Mouse (Mus musculus) frontal cortex, adult 2 months (tissue): ENCODE measurements around the gene Pyroxd2. TPM values are rescaled to one million over a fixed set of nuclear protein-coding genes. Genes with fewer than 3 reads are reported as not detected.
A peak's percentile ranks its signal among the peaks of the same experiment; 100 is the strongest.
"Not testable (repeated sequence)": the region's sequence is repeated elsewhere in the genome, so short reads cannot be mapped to it uniquely, and the experiment has no call there.

Experiments used
- DNase-seq, 2 experiments: peaks; one replicate each; pipeline ENCODE4 v3.0.0; 2022; ENCODE audit warnings: low spot score in 1 of 2; ENCODE audit errors: extremely low spot score in 1 of 2
- polyA plus RNA-seq: library from polyadenylated mRNA; depleted of rRNA; stranded (reverse); fragments of >200 nt; gene quantifications from 2 replicates; pipeline ENCODE4 v1.2.3, GENCODE M21; 2012; rRNA removed

The Pyroxd2 gene
- polyA plus RNA-seq: 3.0 and 3.1 TPM in 2 replicates

DNA sequence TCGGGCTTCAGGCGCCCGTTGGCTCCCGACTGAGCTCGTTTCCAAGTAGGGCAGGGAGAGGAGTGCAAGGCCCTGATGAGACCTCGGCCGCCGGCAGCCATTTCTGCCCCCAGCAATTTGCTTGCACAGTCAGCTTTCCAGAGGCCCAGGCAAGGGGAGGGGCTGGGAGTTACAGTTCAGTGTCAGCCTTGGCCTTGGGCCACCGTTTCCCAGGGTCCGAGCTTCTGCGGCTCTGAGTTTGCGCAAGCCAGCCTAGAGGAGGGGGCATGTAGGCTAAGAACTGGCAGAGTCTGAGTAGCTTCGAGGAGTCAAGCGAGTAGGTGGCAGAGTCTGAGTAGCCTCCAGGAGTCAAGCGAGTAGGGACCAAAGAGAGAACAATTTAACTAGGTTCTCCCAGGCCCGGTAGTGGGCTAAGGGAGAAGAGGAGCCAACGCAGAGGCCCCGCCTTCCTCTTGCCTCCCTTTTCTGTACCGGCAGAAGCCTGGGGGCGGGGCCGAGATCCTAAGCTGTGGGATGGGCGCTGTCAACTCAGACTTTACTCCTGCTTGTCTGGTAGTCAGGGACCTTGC, at the start of gene Pyroxd2:
Gene Pyroxd2, minus strand, starts transcription at position 413 of the 569 bp plus-strand sequence.
- DNase-seq: peak in 1 of 2 experiments; percentile 41

DNA sequence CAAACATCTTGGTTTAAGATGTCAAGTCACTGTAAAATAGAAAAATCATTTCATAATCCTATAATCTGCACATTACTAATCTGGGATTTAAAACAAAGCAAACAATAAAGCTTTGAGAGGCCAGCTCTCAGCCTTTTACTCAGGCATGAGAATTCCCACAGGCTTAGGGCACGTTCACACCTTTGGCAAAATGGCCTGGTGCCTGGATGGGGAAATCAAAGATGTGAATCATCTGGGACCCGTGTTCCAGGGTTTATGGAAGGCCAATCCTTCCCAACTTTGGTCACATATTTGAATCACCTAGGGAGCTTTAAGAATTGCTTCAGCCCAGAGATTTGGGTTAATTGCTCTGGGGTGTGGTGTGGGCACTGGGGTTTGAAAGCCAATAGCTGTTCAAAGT, 45.3 kb upstream of the Pyroxd2 start:
- DNase-seq: no peak

DNA sequence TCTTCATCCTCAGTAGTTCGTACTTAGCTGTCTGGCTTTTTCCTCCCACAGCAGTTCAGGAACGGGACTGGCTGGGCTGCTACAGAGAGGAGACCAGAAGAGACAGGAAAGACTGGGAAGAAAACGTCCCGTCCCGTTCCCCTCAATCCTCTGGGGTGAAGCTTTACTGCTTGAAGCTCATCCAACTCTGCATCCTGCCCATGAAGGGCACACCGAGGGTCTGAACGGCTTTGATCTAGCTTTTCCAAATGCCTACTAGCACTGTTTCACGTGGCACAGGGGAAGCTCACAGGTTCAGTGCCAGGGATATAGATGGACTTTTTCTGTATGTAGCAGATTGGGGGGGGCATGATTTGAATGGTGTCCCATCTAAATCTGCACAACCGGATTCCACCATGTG, 43.2 kb upstream of the Pyroxd2 start:
- DNase-seq: no peak

DNA sequence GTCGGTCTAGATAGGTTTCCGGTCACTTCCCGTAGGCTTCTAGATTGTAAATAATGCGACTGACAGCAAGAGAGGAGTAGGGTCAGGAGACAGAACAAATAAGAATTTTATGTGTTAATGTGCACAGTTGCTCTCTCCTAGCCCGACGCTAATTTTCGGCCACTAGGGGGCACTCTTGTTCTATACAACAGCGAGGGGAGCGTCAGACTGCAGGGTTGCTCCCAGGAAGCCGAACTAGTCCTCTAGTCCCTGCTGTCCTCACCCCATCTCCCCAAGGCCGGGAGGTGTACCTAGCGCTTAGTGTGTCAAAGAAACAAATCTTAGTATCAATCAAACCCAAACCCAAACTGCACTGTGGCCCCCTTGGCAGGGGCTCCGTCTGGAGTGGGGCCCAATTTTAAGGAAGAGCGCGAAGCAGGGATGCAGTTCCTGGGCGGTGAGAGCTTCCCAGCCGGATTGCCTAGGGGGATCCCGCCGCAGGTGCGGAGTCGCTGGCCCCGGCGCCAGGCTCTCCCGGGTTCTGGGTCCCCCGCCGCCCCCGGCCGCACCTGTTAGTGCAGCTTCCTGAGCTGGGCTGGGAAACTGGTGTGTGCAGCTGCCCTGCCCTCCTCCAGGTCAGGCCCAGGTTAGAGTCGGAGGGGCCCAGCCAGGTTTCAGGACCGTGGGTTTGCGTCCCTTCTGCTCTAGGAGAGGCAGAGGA, 42.5 kb upstream of the Pyroxd2 start:
- peak; percentile 62 to 97 for DNase-seq

DNA sequence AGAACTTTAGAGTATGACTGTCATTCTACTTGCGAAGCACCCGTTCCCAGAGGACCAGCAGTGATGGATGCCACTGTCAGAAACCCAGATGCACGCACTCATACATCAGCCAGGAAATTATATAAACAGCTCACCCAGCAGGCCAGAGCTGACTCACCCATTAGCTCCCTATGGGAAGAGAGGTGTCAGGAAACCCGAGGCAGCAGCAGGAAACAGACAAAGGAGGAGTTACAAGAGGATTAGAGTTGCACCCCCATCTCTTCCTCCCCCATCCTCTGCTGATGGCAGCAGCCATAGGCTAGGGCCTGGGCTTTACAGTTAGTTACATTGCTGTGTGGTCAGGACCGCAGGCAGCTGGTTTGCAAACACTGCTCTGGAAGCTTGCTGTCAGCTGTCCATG, 35.7 kb upstream of the Pyroxd2 start:
- peak in 1 of 2 experiments; percentile 53 for DNase-seq

DNA sequence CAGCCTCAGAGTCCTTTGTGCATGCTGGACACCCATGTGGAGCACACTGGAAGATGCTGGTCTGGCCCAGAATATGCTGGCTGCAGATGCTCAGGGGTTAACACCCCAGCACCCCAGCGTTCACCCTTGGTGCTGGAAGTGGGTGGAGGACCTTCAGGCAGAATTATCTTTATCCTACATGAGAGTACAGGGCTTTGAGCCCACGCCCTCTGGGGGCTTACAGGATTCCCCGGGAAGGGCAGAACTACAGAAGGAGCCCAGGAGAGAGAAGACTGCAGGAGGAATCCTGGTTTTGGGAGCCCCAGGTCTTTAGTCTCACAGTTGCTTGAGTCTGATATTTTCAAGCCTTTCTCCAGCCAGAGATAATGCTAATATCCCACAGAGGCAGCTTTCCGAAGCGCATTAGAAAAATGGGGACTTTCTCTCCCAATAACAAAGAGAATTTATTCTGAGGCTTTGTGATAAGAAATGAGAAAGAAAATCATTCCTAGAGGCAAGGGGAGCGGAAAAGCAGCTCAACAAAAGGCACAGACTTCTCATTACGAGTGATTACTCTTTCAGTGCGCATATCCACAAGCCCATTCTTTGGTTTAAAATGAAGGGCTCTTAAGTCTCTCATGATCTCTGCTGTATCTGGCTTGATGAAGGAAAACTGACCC, 33.1 kb upstream of the Pyroxd2 start:
- no peak for DNase-seq

DNA sequence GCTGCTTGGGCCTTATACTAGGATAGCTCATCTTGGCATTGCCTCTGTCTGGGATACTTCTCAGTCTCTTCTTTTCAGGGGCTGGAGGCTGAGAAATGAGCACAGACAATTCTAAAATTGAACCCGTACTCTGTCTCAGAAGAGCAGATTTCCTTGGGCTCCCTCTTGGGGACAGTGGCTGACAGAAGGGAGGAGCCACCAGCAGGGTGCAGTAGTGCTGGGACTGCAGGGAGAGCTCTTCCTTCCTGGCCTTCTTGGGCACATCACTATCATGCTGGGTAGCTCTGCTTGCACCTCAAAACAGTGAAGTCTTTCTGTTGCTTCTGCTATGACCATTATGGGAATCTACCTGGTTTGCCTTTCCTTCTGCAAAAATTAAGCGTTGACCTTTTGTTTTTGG, 32.6 kb upstream of the Pyroxd2 start:
- DNase-seq: no peak

DNA sequence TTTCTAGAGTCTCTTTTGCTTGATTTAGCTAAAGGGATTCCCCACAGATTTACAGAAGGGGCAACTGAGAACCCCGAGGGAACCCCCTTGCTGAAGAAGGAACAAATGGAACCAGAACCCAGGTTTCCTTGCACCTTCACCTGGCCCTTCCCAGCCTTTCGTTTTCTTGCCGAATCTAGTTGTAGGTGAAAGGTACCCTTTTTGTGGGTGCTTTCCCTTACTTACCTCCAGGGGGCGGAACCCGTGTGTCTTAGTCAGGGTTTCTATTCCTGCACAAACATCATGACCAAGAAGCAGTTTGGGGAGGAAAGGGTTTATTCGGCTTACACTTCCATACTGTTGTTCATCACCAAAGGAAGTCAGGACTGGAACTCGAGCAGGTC, 27.6 kb upstream of the Pyroxd2 start:
- DNase-seq: not testable (repeated sequence)

DNA sequence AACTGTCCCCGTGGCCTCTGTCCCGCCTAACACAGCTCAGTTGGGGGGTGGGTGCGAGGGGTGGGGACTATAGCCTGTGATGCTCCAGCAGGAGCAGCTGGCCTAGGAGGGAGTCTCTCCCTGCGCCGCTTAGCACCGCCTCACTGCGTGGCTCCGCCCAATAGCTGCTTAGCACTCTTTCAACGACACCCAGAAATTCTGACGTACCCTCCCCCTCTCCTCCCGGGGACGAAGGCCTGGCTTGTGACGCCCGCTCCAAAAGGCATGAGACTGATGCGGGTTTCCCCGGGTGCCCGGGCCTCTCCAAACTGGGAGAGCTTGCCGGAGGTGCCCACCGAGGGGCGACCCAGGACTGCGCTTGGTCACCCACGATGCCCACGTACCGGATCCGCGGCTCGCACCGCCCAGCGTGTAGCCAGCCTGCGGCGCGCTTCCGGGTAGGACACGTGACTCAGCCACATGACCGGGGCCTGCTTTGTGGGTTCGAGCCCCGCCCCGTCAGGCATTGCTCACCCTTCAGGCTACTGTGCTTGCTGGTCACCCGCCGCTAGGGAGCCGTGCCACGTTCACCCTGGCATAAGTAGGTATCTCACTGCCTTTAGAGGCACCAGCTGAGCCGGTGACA, 27.1 kb upstream of the Pyroxd2 start, which contains the start of gene Hps1:
Gene Hps1, minus strand, starts transcription at position 448 of the 625 bp plus-strand sequence.
- peak; percentile 87 to 91 for DNase-seq

DNA sequence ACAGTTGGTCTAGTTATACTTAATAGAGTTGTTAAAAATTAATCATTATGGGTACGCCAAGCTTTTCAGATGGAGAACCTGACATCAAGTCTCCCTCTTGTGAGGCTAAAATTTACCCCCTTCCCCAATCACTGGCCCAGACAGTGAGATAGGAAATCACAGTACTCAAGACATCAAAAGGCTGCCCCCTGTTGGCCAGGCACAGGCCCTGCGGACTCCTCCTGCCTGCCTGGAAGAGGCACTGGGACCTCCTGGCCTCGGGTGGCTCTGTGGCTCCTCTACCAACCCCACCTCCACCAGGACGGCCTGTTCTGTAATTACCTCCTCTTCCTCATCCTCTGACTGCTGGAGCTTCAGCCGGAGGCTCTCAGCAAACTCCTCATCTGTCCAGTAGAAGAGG, 25.2 kb upstream of the Pyroxd2 start:
- DNase-seq: peak in 1 of 2 experiments; percentile 54

DNA sequence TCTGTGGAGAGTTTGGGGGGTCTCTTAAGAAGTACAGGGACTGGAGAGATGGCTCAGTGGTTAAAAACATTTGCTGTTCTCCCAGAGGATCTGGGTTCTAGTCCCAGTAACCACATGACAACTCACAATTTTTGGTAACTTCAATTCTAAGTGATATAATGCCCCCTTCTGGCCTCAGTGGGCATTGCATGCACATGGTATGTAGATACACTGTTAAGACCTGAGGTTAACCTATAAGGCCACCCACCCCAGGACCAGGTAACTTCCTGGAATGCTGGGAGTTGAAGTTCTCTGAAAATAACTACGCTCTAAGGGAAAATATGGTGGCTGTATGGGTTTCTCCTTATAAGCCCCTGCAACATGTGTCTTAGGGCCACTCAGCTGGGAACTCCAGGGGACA, 24.2 kb upstream of the Pyroxd2 start:
- DNase-seq: peak in 1 of 2 experiments; percentile 38

DNA sequence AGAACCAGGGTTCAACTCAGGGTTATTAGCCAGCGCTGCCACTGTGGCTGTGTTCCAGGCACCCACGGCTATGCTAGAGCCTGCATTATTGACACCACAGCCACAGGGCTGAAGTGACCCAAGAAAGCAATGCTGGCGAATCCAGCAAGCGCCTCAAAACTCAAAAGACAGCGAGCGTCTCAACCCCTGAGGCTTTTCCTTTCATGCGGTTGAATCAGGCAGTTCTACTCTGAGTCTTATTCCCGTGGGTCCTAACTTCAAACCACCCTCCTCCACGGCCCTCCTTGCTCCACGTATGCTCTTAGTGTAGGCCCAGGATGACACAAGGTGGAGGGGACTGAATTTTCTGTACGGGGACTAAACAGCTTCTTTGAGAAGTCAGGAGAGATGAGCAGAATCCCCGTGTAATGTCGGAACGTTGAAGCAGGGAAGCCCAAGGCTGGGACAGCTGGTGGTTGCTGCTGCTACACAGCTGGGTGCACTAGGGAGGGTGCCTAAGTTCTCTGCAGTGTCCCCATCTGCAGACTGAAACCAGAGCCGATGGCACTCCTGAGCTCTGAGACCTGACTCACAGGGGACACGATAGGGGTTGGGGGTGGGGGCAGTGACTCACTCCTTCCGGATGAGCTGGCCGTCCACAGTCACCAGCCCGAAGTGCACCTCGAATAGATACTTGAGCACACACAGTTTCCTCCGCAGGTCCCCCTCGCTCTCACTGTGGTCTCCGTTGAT, 17.7 kb upstream of the Pyroxd2 start:
- no peak for DNase-seq

DNA sequence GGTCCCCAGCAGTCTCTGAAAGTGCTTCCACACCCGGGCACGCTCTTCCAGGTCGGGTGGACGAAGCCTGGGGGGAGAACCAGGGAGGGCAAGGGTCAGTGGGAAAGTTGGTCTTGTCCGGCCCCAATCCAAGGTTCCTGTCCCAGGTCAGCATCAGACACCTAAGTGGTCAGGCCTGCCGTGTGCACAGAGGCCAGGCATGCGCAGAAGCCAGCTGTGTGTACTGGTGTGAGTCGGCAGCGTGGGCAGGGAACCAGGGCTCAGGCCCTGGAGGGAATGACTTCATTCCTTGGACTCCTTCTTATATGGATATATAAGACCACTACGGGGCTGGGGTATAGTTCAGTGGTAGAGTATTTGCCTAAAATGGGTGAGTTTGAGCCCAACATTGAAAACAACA, 17.1 kb upstream of the Pyroxd2 start:
- DNase-seq: no peak

DNA sequence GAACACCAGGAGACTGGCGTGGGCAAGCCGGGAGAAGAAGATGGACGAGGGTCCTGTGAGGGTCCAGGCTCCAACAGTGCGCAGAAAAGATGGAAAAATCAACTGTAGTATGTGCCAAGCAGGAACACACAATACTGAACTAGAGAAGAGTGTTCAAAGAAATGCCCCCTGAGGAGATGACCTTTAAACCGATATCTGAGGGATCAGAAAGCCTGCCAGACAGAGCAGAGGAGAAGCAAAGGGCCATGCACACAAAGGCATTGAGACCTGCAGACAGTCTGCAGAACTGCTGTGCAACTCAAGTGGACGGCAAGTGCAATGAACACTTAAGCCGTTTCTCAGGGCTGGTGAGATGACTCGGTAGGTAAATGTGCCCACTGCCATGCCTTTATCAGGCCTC, 14.8 kb upstream of the Pyroxd2 start:
- DNase-seq: no peak

DNA sequence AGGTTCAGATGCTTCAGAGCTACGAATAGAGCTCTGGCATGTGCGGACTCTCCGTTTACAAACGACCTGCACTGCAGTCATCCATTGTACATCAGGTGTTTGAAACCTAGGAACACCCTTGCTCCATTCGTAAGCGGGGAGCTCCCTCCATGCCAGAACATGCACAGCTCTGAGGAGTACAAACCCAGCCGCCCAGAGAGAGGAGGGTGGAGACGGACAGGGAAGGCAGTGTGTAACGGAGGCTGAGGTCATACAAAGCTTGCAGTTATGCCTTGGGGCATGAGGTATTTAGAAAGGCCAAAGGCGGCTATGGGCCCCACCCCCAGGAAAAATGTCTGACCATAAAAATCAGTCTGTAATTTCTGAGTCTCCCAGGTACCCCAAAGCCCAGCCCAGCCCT, 11.8 kb upstream of the Pyroxd2 start:
- no peak for DNase-seq

DNA sequence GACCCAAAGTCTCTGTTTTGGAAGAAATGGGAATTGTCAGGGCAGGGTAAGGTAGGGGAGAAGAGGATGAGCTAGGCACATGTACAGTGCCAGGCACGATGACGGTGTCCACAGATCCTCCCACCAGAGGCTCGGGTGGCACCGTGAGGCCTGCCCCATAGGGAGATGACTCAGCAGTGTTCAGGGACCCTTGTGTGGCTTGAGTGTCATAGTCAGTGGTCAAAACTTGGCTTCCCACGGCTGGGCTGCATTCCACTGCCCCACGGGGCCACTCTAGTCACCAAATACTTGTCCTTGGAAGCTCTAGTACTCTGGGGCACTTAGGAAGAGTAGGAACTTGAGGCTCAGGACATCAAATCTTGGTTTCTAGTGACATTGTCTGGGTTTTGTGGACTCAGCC, 4.1 kb upstream of the Pyroxd2 start:
- no peak for DNase-seq

DNA sequence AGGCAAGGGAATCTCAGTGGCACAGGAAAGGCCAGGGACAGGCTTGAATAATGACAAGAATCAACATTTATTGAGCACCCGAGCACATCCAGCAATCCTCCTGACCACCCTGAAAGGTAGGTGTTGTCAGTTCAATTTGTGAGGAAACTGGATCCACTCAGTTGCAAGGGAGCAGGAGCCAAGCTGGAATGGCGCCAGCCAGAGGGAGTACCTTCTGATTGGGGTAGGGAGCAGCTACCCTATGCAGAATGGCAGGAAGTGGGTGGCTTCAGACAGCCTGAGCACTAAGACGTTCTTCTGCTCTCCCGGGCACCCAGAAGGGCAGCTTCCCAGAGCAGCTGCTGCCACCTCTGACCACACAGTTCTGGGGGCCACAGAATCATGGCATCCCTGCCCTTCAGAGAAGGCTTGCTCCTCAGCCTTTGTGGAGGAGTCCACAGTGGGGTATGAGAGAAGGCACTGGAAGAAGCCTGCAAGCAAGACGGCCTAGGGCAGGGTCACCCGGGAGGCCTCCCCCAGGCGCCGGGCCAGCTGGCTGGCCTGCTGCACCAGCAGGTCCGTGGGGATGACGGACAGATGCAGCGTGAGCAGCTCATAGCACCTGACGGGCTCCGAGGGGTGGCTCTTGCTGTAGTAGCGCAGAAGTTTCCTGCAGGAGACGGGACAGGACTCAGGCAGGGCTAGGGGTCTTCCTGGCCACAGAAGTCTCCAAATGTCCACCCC, 2.7 kb upstream of the Pyroxd2 start:
- DNase-seq: no peak

DNA sequence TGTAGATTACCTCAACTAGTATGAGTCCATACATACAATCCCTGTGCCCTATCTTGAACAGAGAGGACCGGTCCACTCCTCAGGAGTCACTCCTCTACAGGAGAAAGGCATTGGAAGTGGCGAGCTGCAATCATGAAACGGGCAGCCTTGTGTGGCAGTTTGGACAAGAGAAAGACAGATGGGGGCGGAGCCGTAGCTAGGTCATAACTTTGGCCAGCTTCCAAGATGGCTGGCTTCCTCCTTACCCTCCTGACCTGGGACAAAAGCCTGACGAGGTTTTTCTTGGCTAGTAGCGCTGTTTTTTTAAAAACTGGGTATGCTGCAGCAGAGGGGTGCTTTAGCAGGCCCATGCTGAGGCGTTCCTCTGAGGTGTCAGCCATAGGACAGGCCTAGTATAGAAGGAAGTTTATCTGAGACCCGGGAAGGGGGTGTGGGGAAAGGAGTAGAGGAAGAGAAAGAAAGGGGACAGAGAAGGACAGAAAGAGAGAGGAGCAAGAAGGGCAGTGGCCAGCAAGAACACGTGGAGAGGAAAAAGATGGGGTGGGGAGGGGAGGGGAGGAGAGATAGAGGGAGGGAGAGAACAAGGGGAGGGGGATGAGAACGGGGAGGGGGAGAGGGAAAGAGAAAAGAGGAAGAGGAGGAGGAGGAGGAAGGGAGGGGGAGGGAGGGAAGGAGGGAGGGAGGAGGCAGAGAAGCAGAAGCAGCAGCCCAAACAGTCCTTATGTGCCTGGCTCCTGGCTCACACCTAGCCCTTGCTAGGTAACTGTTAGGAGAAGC, 754 bp upstream of the Pyroxd2 start:
- peak in 1 of 2 experiments; percentile 37 for DNase-seq

DNA sequence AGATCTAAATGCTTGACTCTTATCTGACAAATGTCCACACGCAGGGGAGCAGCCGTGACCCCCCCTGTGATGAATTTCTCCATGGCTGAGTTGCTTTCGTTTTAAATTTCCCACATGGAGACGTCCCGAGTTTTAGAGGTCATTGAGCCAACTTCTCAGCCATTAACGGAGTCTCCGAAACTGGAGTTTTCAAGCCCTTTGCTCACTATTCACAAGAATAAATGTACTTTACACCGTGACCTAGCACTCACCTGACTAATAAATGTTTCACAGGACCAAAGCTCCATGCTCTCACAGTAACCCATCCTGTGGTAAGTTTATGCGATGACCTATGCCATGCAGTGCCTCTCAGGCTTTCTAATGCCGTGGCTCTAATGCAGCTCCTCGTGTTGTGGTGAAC, 2.4 kb downstream of the Pyroxd2 start:
- no peak for DNase-seq
